Mouse (Mus musculus): ENCODE measurements around the gene Olfr287. TPM values are rescaled to one million over a fixed set of nuclear protein-coding genes. Genes with fewer than 3 reads are reported as not detected.
A peak's percentile ranks its signal among the peaks of the same experiment; 100 is the strongest.

The Olfr287 gene
- polyA plus RNA-seq, 1 experiment from 2014 or later = not detected

DNA sequence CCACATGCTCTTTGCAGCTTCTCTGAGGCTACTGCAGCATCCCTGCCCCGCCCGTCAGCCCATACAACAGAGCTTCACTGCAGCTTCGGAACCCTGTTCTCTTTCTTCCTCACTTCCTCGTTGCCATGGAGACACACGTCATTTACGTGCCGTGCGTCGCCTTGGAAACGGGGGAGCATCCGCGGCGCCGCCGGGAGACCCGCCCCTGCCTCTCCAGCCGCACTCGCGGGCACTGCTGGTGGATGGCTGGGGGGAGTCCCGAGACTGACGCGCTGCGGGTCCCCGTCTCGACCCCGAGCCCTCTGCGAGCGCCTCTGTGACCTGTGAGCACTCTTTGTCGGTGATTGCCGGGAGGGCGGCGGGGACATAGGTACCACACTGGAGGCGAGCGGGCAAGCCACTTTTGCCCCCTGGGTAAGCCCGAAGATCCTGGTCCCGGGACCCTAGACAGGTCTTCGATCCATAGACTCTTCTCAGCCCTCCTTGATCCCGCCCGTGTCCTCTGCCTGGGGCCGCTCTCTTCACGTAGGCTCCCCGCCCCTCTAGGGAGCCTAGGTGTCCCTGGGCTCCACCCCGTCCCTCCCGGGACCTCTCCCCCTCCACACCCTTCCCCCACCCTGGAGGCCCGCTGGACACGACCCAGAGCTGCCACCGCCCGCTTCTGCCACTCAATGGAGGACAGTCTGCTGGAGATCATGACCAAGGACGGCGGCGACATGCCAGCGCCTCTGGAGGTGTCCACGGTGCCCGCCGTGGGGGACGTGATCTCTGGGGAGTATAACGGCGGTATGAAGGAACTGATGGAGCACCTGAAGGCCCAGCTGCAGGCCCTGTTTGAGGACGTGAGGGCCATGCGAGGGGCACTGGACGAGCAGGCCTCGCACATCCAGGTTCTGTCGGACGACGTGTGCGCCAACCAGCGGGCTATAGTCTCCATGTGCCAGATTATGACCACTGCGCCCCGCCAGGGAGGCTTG, 52.9 kb downstream of the Olfr287 start:
- H3K27ac ChIP-seq (replicated peaks) = no peak overlapping the region
- no peaks in the 10 kb centered on the region for H3K36me3 ChIP-seq
- 1% methylated on average over 69 of the region's 69 CpGs for WGBS
- no peaks in the 10 kb centered on the region for H3K9me3 ChIP-seq (replicated peaks)
- H3K4me1 ChIP-seq = peaks cover 10% of the 10 kb centered on the region
- peak overlapping the region; percentile 79 for H3K4me2 ChIP-seq (replicated peaks)
- no peak overlapping the region for H3K9ac ChIP-seq
- H3K4me3 ChIP-seq (replicated peaks) = peak overlapping the region; percentile 43
- peak; percentile 63 for ATAC-seq (ENCODE audit: insufficient number of reproducible peaks, low FRiP score, low TSS enrichment, low read depth)
- H3K27me3 ChIP-seq = peaks cover 75% of the 10 kb centered on the region

DNA sequence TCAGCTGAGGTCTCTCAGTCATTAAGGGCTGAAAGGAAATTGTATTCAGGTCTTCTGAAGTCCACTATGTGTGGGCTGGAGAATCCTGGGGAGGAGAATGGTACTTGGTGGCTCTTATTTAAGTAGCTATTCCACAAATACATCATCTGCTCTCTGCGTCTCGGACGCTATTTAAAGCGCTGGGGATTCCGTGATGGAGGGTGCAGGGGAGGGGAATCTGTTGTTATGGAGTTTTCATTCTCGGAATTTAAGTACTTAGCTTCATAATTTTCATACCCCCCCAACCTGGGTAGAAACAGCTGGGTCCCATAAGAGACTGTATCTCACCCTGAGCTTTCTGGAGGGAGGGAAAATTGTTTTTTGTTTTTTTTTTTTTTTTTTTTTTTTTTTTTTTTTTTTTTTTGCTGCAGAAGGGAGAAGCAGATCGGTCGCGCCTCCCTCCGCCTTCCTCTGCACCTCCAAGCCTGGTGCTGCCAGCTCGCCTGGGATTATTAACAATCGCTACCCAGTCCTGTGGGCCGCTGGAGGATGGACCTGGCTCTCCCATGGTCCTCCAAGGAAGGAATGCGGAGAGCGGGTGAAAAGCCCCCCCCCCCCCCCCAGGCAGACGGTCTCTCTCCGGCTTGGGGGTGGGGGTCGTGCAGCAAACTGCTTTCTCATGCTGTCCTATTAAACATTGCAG, 53.8 kb downstream of the Olfr287 start, which contains the start of gene Ccdc184:
Gene Ccdc184 (plus strand): TSS at position 196 of the 682 bp plus-strand sequence.
- H3K9me3 ChIP-seq (replicated peaks) = no peaks in the 10 kb centered on the region
- no peak within 1 kb of the TSS for H3K27ac ChIP-seq (replicated peaks)
- H3K4me2 ChIP-seq (replicated peaks) = peak within 1 kb of the TSS; percentile 79
- H3K9ac ChIP-seq = no peak within 1 kb of the TSS
- 3% methylated on average over 16 of the region's 18 CpGs for WGBS
- H3K4me1 ChIP-seq = peaks cover 10% of the 10 kb centered on the region
- H3K4me3 ChIP-seq (replicated peaks) = peak within 1 kb of the TSS; percentile 43
- ATAC-seq (ENCODE audit: insufficient number of reproducible peaks, low FRiP score, low TSS enrichment, low read depth) = 0 out of 2 replicates have a peak, but pooled peaks have one; percentile 3
- H3K36me3 ChIP-seq = no peaks in the 10 kb centered on the region
- peaks cover 67% of the 10 kb centered on the region for H3K27me3 ChIP-seq

DNA sequence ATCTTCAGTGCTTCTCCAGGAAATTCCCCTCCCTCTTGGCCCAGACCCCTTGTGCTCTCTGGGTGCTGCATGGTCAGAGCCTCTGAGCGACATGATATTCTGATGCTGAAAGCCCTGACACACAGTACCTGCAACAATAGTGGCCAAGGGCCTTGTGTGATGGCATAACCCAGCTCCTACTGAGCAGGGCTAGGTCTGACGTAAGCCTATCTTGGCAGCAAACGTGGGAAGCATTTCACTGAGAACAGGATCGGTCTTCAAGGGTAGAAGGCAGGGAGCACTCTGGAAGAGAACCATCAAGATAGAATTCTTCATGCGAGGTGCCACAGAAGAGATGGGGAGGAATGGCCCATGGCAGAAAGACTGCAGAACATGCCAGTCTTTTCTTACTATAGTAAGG, 55.3 kb downstream of the Olfr287 start, which contains the start of gene Asb8:
Gene Asb8 (minus strand): TSS at position 101 of the 400 bp plus-strand sequence.
- H3K4me1 ChIP-seq = peaks cover 10% of the 10 kb centered on the region
- ATAC-seq (ENCODE audit: insufficient number of reproducible peaks, low FRiP score, low TSS enrichment, low read depth) = no peak
- H3K27me3 ChIP-seq = peaks cover 52% of the 10 kb centered on the region
- H3K4me3 ChIP-seq (replicated peaks) = no peak within 1 kb of the TSS
- WGBS = 82% methylated on average over 5 of the region's 5 CpGs
- H3K9me3 ChIP-seq (replicated peaks) = no peaks in the 10 kb centered on the region
- no peak within 1 kb of the TSS for H3K9ac ChIP-seq
- no peak within 1 kb of the TSS for H3K27ac ChIP-seq (replicated peaks)
- H3K36me3 ChIP-seq = no peaks in the 10 kb centered on the region
- no peak within 1 kb of the TSS for H3K4me2 ChIP-seq (replicated peaks)

DNA sequence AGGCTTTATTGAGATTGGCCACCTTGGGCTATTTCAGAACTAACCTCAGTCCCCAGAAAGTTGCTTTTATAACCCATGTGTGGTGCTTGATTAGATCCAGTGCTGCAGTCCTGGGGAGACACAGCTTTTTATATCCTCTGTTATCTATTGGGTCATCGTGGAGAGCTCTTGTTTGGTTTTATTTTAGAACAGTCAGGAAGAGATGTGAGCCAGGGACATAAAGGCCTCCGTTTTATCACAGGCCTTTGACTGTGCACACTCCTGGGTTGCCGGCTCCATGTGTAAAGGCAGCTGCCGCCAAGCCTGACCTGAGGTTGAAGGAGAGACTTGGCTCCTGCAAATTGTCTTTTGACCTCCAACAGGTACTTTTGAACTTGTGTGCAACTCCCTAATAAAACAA, 58.3 kb downstream of the Olfr287 start:
- ATAC-seq (ENCODE audit: insufficient number of reproducible peaks, low FRiP score, low TSS enrichment, low read depth) = no peak
- Histone ChIP-seq H3K4me2 (replicated peaks) (no peak overlapping the region), H3K9me3 (replicated peaks) (no peaks in the 10 kb centered on the region), H3K4me3 (replicated peaks) (no peak overlapping the region), H3K27ac (replicated peaks) (no peak overlapping the region), H3K27me3 (peaks cover 22% of the 10 kb centered on the region), H3K4me1 (peaks cover 4% of the 10 kb centered on the region; the same call in 1 of the 2 replicates), H3K36me3 (no peaks in the 10 kb centered on the region), H3K9ac (no peak overlapping the region)
- WGBS = 81% methylated on average over 4 of the region's 4 CpGs

DNA sequence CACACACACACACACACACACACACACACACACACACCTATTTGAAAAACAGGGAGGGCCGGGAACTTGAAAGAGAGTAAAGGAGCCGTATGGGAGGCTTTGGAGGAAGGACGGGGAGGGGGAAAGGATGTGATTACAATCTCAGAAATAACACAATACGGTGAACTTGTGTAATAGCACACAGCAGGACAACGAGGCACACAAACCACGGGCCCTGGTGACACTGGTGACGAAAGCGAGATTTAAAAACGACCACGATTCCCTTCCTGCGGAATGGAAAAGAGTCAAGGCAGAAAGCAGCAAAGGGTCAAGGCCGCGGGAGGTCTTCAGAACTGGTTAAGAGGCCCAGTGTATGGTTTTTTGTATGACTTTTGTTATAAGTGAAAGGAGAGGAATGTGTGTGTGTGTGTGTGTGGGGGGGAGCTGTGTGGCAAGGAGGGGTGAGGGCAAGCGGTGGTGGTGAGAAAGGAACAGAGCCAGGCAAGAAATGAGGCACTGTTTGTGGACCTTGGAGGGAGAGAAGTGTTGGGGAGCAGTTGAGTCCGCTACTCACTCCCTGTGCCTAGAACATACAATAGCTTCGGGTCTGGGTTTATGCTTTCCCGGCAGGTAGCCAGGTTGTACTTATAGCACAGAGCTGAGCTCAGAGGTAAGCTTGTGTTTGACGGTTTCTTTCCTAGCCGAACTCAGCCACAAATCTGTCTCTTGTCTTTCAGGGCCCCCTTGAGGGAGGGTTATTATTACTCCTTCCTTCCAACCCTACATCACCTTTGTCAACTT, 59.6 kb downstream of the Olfr287 start:
- Histone ChIP-seq H3K27ac (replicated peaks) (no peak overlapping the region), H3K36me3 (no peaks in the 10 kb centered on the region), H3K27me3 (peaks cover 9% of the 10 kb centered on the region), H3K9ac (no peak overlapping the region), H3K4me3 (replicated peaks) (no peak overlapping the region), H3K4me1 (no peaks in the 10 kb centered on the region), H3K9me3 (replicated peaks) (no peaks in the 10 kb centered on the region), H3K4me2 (replicated peaks) (no peak overlapping the region)
- WGBS = 66% methylated on average over 19 of the region's 19 CpGs
- ATAC-seq (ENCODE audit: insufficient number of reproducible peaks, low FRiP score, low TSS enrichment, low read depth) = no peak

DNA sequence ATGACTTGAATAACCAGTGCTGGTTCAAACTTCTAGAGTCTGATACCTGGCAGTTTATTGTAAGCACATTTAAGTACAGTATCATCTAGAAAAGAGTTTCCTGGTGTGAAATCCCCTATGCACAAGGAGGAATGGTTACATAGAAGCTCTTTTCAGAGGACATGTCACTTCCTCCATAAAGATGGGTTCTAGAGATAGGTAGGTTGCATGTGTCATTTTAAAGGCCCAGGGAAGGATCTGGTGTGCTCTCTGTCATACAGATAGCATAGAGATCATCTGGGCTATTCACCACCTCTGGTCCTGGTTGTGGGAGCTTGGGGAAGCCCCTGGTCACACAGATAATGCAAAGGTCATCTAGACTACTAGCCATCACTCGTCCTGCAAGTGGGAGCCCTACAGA, 63.6 kb downstream of the Olfr287 start:
- WGBS = 69% methylated on average over 1 of the region's 1 CpGs
- Histone ChIP-seq H3K36me3 (no peaks in the 10 kb centered on the region), H3K9ac (no peak overlapping the region), H3K4me2 (replicated peaks) (no peak overlapping the region), H3K4me3 (replicated peaks) (no peak overlapping the region), H3K27ac (replicated peaks) (no peak overlapping the region), H3K4me1 (no peaks in the 10 kb centered on the region), H3K27me3 (no peaks in the 10 kb centered on the region), H3K9me3 (replicated peaks) (no peaks in the 10 kb centered on the region)
- ATAC-seq (ENCODE audit: insufficient number of reproducible peaks, low FRiP score, low TSS enrichment, low read depth) = no peak

Other genes with a start within 250 kb of the Olfr287 start
- 225 and 386 TPM in 2 replicates for gene Col2a1, start 216.4 kb downstream of the Olfr287 start, polyA plus RNA-seq (2015; fragmentation: Nextera tagmentation; extraction: Ambion mirVana)
- gene Pfkm, start 128.5 kb downstream of the Olfr287 start, polyA plus RNA-seq (2015; fragmentation: Nextera tagmentation; extraction: Ambion mirVana) = 49.2 and 49.9 TPM in 2 replicates
- gene Senp1, start 127.3 kb downstream of the Olfr287 start, polyA plus RNA-seq (2015; fragmentation: Nextera tagmentation; extraction: Ambion mirVana) = 27.8 and 28.1 TPM in 2 replicates
- gene Asb8, start 55.4 kb downstream of the Olfr287 start, polyA plus RNA-seq (2015; fragmentation: Nextera tagmentation; extraction: Ambion mirVana) = 47.8 and 48.5 TPM in 2 replicates
- gene Ccdc184, start 53.9 kb downstream of the Olfr287 start, polyA plus RNA-seq (2015; fragmentation: Nextera tagmentation; extraction: Ambion mirVana) = 2.1 and 2.9 TPM in 2 replicates
- not detected in 2 replicates for gene Olfr288, start 25.5 kb downstream of the Olfr287 start, polyA plus RNA-seq (2015; fragmentation: Nextera tagmentation; extraction: Ambion mirVana)
- gene Gm44579, start 79 bp downstream of the Olfr287 start, polyA plus RNA-seq (2015; fragmentation: Nextera tagmentation; extraction: Ambion mirVana) = not detected in 2 replicates
- 0.09 TPM in 1 of 2 replicates, not detected in the other for gene Olfr286, start 13.4 kb upstream of the Olfr287 start, polyA plus RNA-seq (2015; fragmentation: Nextera tagmentation; extraction: Ambion mirVana)
- gene H1fnt, start 36.2 kb upstream of the Olfr287 start, polyA plus RNA-seq (2015; fragmentation: Nextera tagmentation; extraction: Ambion mirVana) = not detected in 2 replicates
- 0.75 and 0.83 TPM in 2 replicates for gene Zfp641, start 75.1 kb upstream of the Olfr287 start, polyA plus RNA-seq (2015; fragmentation: Nextera tagmentation; extraction: Ambion mirVana)
- gene Olfr285, start 96.3 kb upstream of the Olfr287 start, polyA plus RNA-seq (2015; fragmentation: Nextera tagmentation; extraction: Ambion mirVana) = not detected in 2 replicates
- 0.67 and 0.87 TPM in 2 replicates for gene Olfr284, start 119.9 kb upstream of the Olfr287 start, polyA plus RNA-seq (2015; fragmentation: Nextera tagmentation; extraction: Ambion mirVana)
- gene Olfr283, start 159.9 kb upstream of the Olfr287 start, polyA plus RNA-seq (2015; fragmentation: Nextera tagmentation; extraction: Ambion mirVana) = 0.19 TPM in 1 of 2 replicates, not detected in the other
- 0.51 TPM in 1 of 2 replicates, not detected in the other for gene Olfr282, start 210.2 kb upstream of the Olfr287 start, polyA plus RNA-seq (2015; fragmentation: Nextera tagmentation; extraction: Ambion mirVana)
- 0.07 TPM in 1 of 2 replicates, not detected in the other for gene Olfr281, start 231.5 kb upstream of the Olfr287 start, polyA plus RNA-seq (2015; fragmentation: Nextera tagmentation; extraction: Ambion mirVana)
- not detected in 2 replicates for gene OR5BS1P, start 248.8 kb upstream of the Olfr287 start, polyA plus RNA-seq (2015; fragmentation: Nextera tagmentation; extraction: Ambion mirVana)

Measured in embryonic facial prominence, embryonic 15.5 days (tissue).